Mouse (Mus musculus) thymus, adult 2 months (tissue): ENCODE results near the gene Akap7.

Experiments used
- CTCF ChIP-seq: fragments of 200-500 bp; IDR thresholded peaks from 2 replicates; pipeline ENCODE4 v1.5.1; 2012; ENCODE audit warnings: mild to moderate bottlenecking, control low read depth, low read length, moderate library complexity, borderline replicate concordance; ENCODE audit not compliant: control insufficient read depth, poor library complexity, insufficient read depth; ENCODE audit errors: extremely low read depth
- POLR2A ChIP-seq: fragments of 200-500 bp; IDR thresholded peaks from 2 replicates; pipeline ENCODE4 v1.6.1; 2012; ENCODE audit warnings: mild to moderate bottlenecking, low read length, control low read depth, moderate library complexity; ENCODE audit not compliant: control insufficient read depth, poor library complexity, insufficient read depth; ENCODE audit errors: extremely low read depth

DNA sequence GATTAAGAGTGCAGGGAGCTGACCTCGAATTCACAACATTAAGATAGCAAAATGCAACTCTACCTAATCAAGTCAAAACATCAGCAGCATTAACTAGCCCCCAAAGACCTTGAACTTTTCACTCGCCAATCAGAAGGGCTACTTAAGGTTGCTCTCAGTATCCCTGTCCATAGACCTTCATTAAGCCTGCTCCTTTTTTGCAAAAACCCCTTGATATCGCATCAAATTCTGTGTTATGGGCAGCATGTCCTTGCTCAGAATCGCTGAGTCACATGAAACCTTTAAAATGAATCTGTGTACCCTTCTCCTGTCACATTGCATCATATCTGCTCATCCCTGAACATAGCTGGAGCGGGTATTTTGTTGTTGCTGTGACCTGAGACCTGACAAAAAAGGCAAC lies 149.0 kb downstream of the Akap7 start:
- TF ChIP-seq CTCF (no peak), POLR2A (no peak)
